ENCODE assay signal across 9 mouse cellular contexts in genomic region chr5:34547410-34547809, GRCm38 (mm10). TPM values are rescaled to one million over a fixed set of nuclear protein-coding genes. Genes with fewer than 3 reads are reported as not detected.
DNase-seq lines count a peak whose midpoint lies in the region; ATAC-seq lines count a peak whose summit lies in the region.
"Had no signal": no experiment of that assay in that cellular context is flagged by ENCODE, and none has a peak within 500 bp of the region (broad histone marks: within the 10 kb centered on the region; RNA-seq: fewer than 3 reads in every experiment).

No protein-coding gene starts in this region.

- no peak for ATAC-seq in forebrain, embryonic 14.5 days
- ATAC-seq in forebrain, embryonic 12.5 days (ENCODE audit: low FRiP score), result no peak

- H3K4me3 ChIP-seq in forebrain, embryonic 14.5 days (ENCODE audit: low read depth, low read length), result no peak overlapping the region
- no peak overlapping the region for H3K4me3 ChIP-seq in forebrain, embryonic 12.5 days (replicated peaks)
- H3K4me3 ChIP-seq: megakaryocyte, embryonic 14.5 days had no signal

- intact Hi-C loops in left cerebral cortex, postnatal 10 days (cut with DNase I), result no loop called here

- DNase-seq in forebrain, embryonic 14.5 days (ENCODE audit: low spot score), result peak; percentile 58
- peak; percentile 39 for DNase-seq in thymus, postnatal 0 days (ENCODE audit: low spot score)
- DNase-seq in thymus, postnatal 36 days, result no peak
- DNase-seq in kidney, postnatal 14 days, result peak; percentile 59
- peak; percentile 61 for DNase-seq in thymus, postnatal 14 days
- DNase-seq in left cerebral cortex, postnatal 10 days (ENCODE audit: extremely low spot score in 1 of 2, low spot score in 2 of 2), result no peak
- DNase-seq in heart, adult 11 months, result no peak

- H3K9me3 ChIP-seq in forebrain, embryonic 14.5 days (replicated peaks; ENCODE audit: control insufficient read depth, low read length), result no peaks in the 10 kb centered on the region
- no peaks in the 10 kb centered on the region for H3K9me3 ChIP-seq in forebrain, embryonic 12.5 days
- H3K9me3 ChIP-seq: megakaryocyte, embryonic 14.5 days had no signal

- H3K9ac ChIP-seq in forebrain, embryonic 14.5 days (ENCODE audit: low read length), result no peak overlapping the region
- no peak overlapping the region for H3K9ac ChIP-seq in forebrain, embryonic 12.5 days

- H3K27ac ChIP-seq in forebrain, embryonic 14.5 days (ENCODE audit: low read depth, low read length), result no peak overlapping the region
- no peak overlapping the region for H3K27ac ChIP-seq in forebrain, embryonic 12.5 days

- H3K4me2 ChIP-seq in forebrain, embryonic 14.5 days (ENCODE audit: low read length), result no peak overlapping the region
- H3K4me2 ChIP-seq in forebrain, embryonic 12.5 days, result no peak overlapping the region

- H3K36me3 ChIP-seq in forebrain, embryonic 14.5 days (ENCODE audit: control insufficient read depth, insufficient read depth, low read length), result peaks cover 11% of the 10 kb centered on the region
- peaks cover 14% of the 10 kb centered on the region for H3K36me3 ChIP-seq in forebrain, embryonic 12.5 days (replicated peaks)

- H3K4me1 ChIP-seq in forebrain, embryonic 14.5 days (ENCODE audit: control insufficient read depth, insufficient read depth, low read length), result peaks cover 6% of the 10 kb centered on the region
- peaks cover 23% of the 10 kb centered on the region for H3K4me1 ChIP-seq in forebrain, embryonic 12.5 days

- no peaks in the 10 kb centered on the region for H3K27me3 ChIP-seq in forebrain, embryonic 14.5 days (replicated peaks; ENCODE audit: control insufficient read depth, insufficient read depth, low read length)
- peaks cover 3% of the 10 kb centered on the region for H3K27me3 ChIP-seq in forebrain, embryonic 12.5 days
- H3K27me3 ChIP-seq: megakaryocyte, embryonic 14.5 days had no signal

RNA-seq across cellular contexts. Expression of gene Sh3bp2, which starts 21.8 kb away (rescaled TPM):
- 18.8 and 27.8 TPM in 2 replicates for polyA plus RNA-seq in forebrain, embryonic 14.5 days (2014; fragmentation: Nextera tagmentation; extraction: Ambion mirVana)
- 18.5 and 20.1 TPM in 2 replicates for polyA plus RNA-seq in forebrain, embryonic 12.5 days (2016; fragmentation: Nextera tagmentation; extraction: Ambion mirVana)
- 10.5 and 16.2 TPM in 2 replicates for polyA plus RNA-seq in thymus, postnatal 0 days (2015; fragmentation: Nextera tagmentation; extraction: Ambion mirVana)
- 1 to 10 TPM; 6.4 to 7.3 TPM for total RNA-seq in left cerebral cortex, postnatal 10 days (2021)

RNA-seq across cellular contexts. Expression of gene Add1, which starts 26.1 kb away (rescaled TPM):
- 166 and 196 TPM in 2 replicates for polyA plus RNA-seq in forebrain, embryonic 14.5 days (2014; fragmentation: Nextera tagmentation; extraction: Ambion mirVana)
- 197 and 211 TPM in 2 replicates for polyA plus RNA-seq in forebrain, embryonic 12.5 days (2016; fragmentation: Nextera tagmentation; extraction: Ambion mirVana)
- polyA plus RNA-seq in thymus, postnatal 0 days (2015; fragmentation: Nextera tagmentation; extraction: Ambion mirVana), result 117 TPM in 2 replicates
- total RNA-seq in left cerebral cortex, postnatal 10 days (2021), result 100 to 1,000 TPM; 294 to 308 TPM

RNA-seq across cellular contexts. Expression of gene Tnip2, which starts 33.6 kb away (rescaled TPM):
- polyA plus RNA-seq in forebrain, embryonic 14.5 days (2014; fragmentation: Nextera tagmentation; extraction: Ambion mirVana), result 3.6 and 4.8 TPM in 2 replicates
- 6.7 and 9.2 TPM in 2 replicates for polyA plus RNA-seq in forebrain, embryonic 12.5 days (2016; fragmentation: Nextera tagmentation; extraction: Ambion mirVana)
- 11.8 and 17.9 TPM in 2 replicates for polyA plus RNA-seq in thymus, postnatal 0 days (2015; fragmentation: Nextera tagmentation; extraction: Ambion mirVana)
- total RNA-seq in left cerebral cortex, postnatal 10 days (2021), result 10 to 100 TPM; 11.2 to 11.5 TPM

Comparison
In these comparisons a context has a peak if more than half of its experiments do, and no peak if none do; other contexts are left out.
1. DNase-seq: peak in forebrain, embryonic 14.5 days (single experiment), thymus, postnatal 0 days (single experiment), kidney, postnatal 14 days (single experiment) and thymus, postnatal 14 days (single experiment); none in thymus, postnatal 36 days (0 of 2), left cerebral cortex, postnatal 10 days (0 of 2) and heart, adult 11 months (single experiment).